Mouse (Mus musculus): Measurements from ENCODE around the gene Ikzf3. TPM values are rescaled to one million over a fixed set of nuclear protein-coding genes. Genes with fewer than 3 reads are reported as not detected.

The Ikzf3 gene
- polyA plus RNA-seq, 1 experiment from 2014 or later = 0.73 TPM

DNA sequence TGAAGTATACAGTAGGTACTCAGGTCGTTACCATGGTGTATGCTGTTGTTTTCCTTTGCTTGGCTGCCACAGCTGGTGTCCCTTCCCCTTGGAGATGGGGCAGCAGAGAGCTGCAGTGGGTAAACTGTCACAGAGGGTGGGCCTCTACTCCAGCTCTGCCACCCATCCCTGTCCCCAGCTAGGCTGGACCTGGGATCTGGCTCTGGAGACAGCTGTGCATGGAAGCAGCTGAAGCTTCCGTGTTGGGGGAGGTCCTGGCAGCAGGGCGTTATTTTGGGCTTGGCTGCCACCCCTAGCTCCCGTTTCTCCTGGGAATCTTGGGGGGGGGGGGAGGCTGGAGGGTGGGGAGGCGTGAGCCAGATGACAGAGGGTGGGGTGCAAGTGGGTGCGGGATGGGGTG lies 127.6 kb downstream of the Ikzf3 start:
- no peak for ATAC-seq (ENCODE audit: low FRiP score, low TSS enrichment)
- no peak overlapping the region for H3K9ac ChIP-seq (ENCODE audit: low read depth, low read length)
- WGBS = 78% methylated on average over 5 of the region's 6 CpGs
- no peak overlapping the region for H3K27ac ChIP-seq (ENCODE audit: low read depth, low read length)
- H3K36me3 ChIP-seq (ENCODE audit: control insufficient read depth, insufficient read depth, low read length) = peaks cover 34% of the 10 kb centered on the region
- no peaks in the 10 kb centered on the region for H3K27me3 ChIP-seq (ENCODE audit: control insufficient read depth, insufficient read depth, low read length)
- no peaks in the 10 kb centered on the region for H3K9me3 ChIP-seq (ENCODE audit: control insufficient read depth, low read length)
- peaks cover 14% of the 10 kb centered on the region for H3K4me1 ChIP-seq (ENCODE audit: control insufficient read depth, insufficient read depth, low read length)
- H3K4me2 ChIP-seq (replicated peaks; ENCODE audit: low read depth, low read length) = no peak overlapping the region
- no peak overlapping the region for H3K4me3 ChIP-seq (ENCODE audit: low read length)

DNA sequence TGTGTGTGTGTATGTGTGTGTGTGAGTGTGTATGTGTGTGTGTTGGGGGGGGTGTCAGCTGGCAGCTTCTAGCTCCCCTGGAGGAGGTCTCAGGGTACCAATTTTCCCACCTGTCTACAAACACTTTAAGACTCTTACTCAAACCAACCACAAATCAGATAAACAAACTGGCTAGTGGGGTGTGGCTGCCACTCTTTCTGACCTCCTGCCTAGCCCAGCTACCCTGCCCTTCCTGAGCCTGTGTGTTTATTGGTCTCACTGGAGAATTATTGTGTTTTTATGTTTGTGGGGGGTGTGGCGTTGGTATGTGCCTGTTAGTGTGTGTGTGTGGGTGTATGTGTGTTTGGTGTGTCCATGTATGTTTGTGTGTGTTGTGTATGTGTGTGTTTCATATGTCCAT lies 128.8 kb downstream of the Ikzf3 start:
- no peak overlapping the region for H3K4me3 ChIP-seq (ENCODE audit: low read length)
- no peak for ATAC-seq (ENCODE audit: low FRiP score, low TSS enrichment)
- no peaks in the 10 kb centered on the region for H3K9me3 ChIP-seq (ENCODE audit: control insufficient read depth, low read length)
- H3K4me2 ChIP-seq (replicated peaks; ENCODE audit: low read depth, low read length) = no peak overlapping the region
- no peak overlapping the region for H3K27ac ChIP-seq (ENCODE audit: low read depth, low read length)
- no peak overlapping the region for H3K9ac ChIP-seq (ENCODE audit: low read depth, low read length)
- H3K36me3 ChIP-seq (ENCODE audit: control insufficient read depth, insufficient read depth, low read length) = peaks cover 24% of the 10 kb centered on the region
- H3K4me1 ChIP-seq (ENCODE audit: control insufficient read depth, insufficient read depth, low read length) = peaks cover 14% of the 10 kb centered on the region
- H3K27me3 ChIP-seq (ENCODE audit: control insufficient read depth, insufficient read depth, low read length) = no peaks in the 10 kb centered on the region
- WGBS = 90% methylated on average over 1 of the region's 1 CpGs

Other genes starting within 250 kb of the Ikzf3 start
- gene Neurod2, start 216.4 kb downstream of the Ikzf3 start, polyA plus RNA-seq (2014; fragmentation: Nextera tagmentation; extraction: Ambion mirVana) = not detected in 2 replicates
- 0.87 and 1.7 TPM in 2 replicates for gene Ppp1r1b, start 197.6 kb downstream of the Ikzf3 start, polyA plus RNA-seq (2014; fragmentation: Nextera tagmentation; extraction: Ambion mirVana)
- 34.9 and 42.0 TPM in 2 replicates for gene Stard3, start 187.7 kb downstream of the Ikzf3 start, polyA plus RNA-seq (2014; fragmentation: Nextera tagmentation; extraction: Ambion mirVana)
- 1.3 and 2.3 TPM in 2 replicates for gene Tcap, start 162.2 kb downstream of the Ikzf3 start, polyA plus RNA-seq (2014; fragmentation: Nextera tagmentation; extraction: Ambion mirVana)
- gene Pnmt, start 159.6 kb downstream of the Ikzf3 start, polyA plus RNA-seq (2014; fragmentation: Nextera tagmentation; extraction: Ambion mirVana) = 0.84 and 2.2 TPM in 2 replicates
- 10.7 and 14.8 TPM in 2 replicates for gene Pgap3, start 145.5 kb downstream of the Ikzf3 start, polyA plus RNA-seq (2014; fragmentation: Nextera tagmentation; extraction: Ambion mirVana)
- 35.5 and 54.1 TPM in 2 replicates for gene Erbb2, start 133.6 kb downstream of the Ikzf3 start, polyA plus RNA-seq (2014; fragmentation: Nextera tagmentation; extraction: Ambion mirVana)
- gene Mien1, start 107.0 kb downstream of the Ikzf3 start, polyA plus RNA-seq (2014; fragmentation: Nextera tagmentation; extraction: Ambion mirVana) = 83.8 and 101 TPM in 2 replicates
- 52.3 and 66.8 TPM in 2 replicates for gene Grb7, start 99.6 kb downstream of the Ikzf3 start, polyA plus RNA-seq (2014; fragmentation: Nextera tagmentation; extraction: Ambion mirVana)
- gene Zpbp2, start 5.1 kb upstream of the Ikzf3 start, polyA plus RNA-seq (2014; fragmentation: Nextera tagmentation; extraction: Ambion mirVana) = 0.30 and 0.61 TPM in 2 replicates
- 7.1 and 26.6 TPM in 2 replicates for gene Ormdl3, start 41.3 kb upstream of the Ikzf3 start, polyA plus RNA-seq (2014; fragmentation: Nextera tagmentation; extraction: Ambion mirVana)
- gene Lrrc3c, start 52.3 kb upstream of the Ikzf3 start, polyA plus RNA-seq (2014; fragmentation: Nextera tagmentation; extraction: Ambion mirVana) = not detected in 2 replicates
- 0.60 and 1.2 TPM in 2 replicates for gene Gm12355, start 79.6 kb upstream of the Ikzf3 start, polyA plus RNA-seq (2014; fragmentation: Nextera tagmentation; extraction: Ambion mirVana)
- gene Gsdma3, start 80.3 kb upstream of the Ikzf3 start, polyA plus RNA-seq (2014; fragmentation: Nextera tagmentation; extraction: Ambion mirVana) = not detected in 2 replicates
- not detected in 2 replicates for gene Gsdma2, start 100.7 kb upstream of the Ikzf3 start, polyA plus RNA-seq (2014; fragmentation: Nextera tagmentation; extraction: Ambion mirVana)
- 0.16 TPM in 1 of 2 replicates, not detected in the other for gene Gsdma, start 118.3 kb upstream of the Ikzf3 start, polyA plus RNA-seq (2014; fragmentation: Nextera tagmentation; extraction: Ambion mirVana)
- gene Psmd3, start 136.5 kb upstream of the Ikzf3 start, polyA plus RNA-seq (2014; fragmentation: Nextera tagmentation; extraction: Ambion mirVana) = 181 and 187 TPM in 2 replicates
- gene Csf3, start 155.2 kb upstream of the Ikzf3 start, polyA plus RNA-seq (2014; fragmentation: Nextera tagmentation; extraction: Ambion mirVana) = not detected in 2 replicates
- gene Med24, start 183.4 kb upstream of the Ikzf3 start, polyA plus RNA-seq (2014; fragmentation: Nextera tagmentation; extraction: Ambion mirVana) = 39.5 and 59.1 TPM in 2 replicates
- gene Thra, start 194.6 kb upstream of the Ikzf3 start, polyA plus RNA-seq (2014; fragmentation: Nextera tagmentation; extraction: Ambion mirVana) = 28.0 and 31.8 TPM in 2 replicates
- gene Nr1d1, start 229.3 kb upstream of the Ikzf3 start, polyA plus RNA-seq (2014; fragmentation: Nextera tagmentation; extraction: Ambion mirVana) = 1.6 and 2.6 TPM in 2 replicates
- gene Msl1, start 249.5 kb upstream of the Ikzf3 start, polyA plus RNA-seq (2014; fragmentation: Nextera tagmentation; extraction: Ambion mirVana) = 21.6 and 33.7 TPM in 2 replicates

Measured in kidney, embryonic 14.5 days (tissue).